Mouse (Mus musculus): Measurements from ENCODE around the gene Fam161a.

DNA sequence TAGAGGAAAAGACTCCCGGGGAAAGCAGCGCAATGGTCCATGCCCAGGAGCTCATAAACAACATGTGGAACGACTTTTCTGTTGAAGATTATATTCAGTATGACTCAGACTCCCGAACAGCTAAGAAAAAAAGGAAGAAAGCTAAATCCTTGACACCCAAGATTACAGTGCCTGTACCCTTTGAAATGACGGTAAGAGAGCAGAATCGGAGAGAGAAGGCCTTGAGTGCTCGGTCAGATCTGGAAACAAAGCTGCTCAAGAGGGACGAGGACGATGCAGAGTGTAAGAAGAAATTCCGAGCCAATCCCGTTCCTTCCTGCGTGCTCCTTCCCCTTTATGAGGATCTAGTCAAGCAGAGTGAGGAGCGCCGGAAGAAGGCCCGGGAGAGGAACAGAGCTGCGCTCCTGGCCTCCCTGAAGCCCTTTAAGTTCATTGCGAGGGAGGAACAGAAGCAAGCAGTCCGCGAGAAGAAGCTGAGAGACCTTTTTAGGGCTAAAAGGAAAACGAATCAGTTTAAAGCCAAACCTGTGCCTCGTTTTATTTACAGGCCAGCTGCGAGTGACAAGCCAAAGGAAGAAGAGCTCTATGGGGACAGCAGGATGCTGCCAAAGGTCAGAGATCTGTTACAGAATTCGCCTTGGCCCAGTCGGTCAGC is 12.9 kb downstream of the Fam161a start:
- TF ChIP-seq EP300 (IDR thresholded peaks at IDR 0.05; ENCODE audit: low read length) (no peak), JUND (conservative IDR thresholded peaks at IDR 0.05; ENCODE audit: low read depth, low read length) (no peak), CTCF (conservative IDR thresholded peaks at IDR 0.05 in 1 of 2, IDR thresholded peaks at IDR 0.05 in 1 of 2; ENCODE audit: low read depth in 2 of 2, low read length in 2 of 2) (no peak), MYC (IDR thresholded peaks at IDR 0.05; ENCODE audit: low read depth, low read length) (no peak), SMC3 (IDR thresholded peaks at IDR 0.05; ENCODE audit: low read depth, low read length) (no peak)

Data from CH12.LX (cell line).